Mouse (Mus musculus) CH12.LX (cell line): ENCODE results near the gene Vill.

Experiments used
- CHD2 ChIP-seq: IDR thresholded peaks from 2 replicates; pipeline ENCODE4 v1.6.1; 2011; ENCODE audit warnings: low read length, improper control_type of control experiment
- CTCF ChIP-seq, 2 experiments: IDR thresholded peaks in 1 of 2; conservative IDR thresholded peaks in 1 of 2; 2 replicates each; pipeline ENCODE4 v1.5.1; 2011 to 2012; ENCODE audit warnings: low read depth in 2 of 2, low read length in 2 of 2, improper control_type of control experiment in 1 of 2, inconsistent platforms in 1 of 2, mild to moderate bottlenecking in 1 of 2, moderate library complexity in 1 of 2
- RCOR1 ChIP-seq: conservative IDR thresholded peaks from 2 replicates; pipeline ENCODE4 v1.6.1; 2012; ENCODE audit warnings: low read depth, mild to moderate bottlenecking, inconsistent platforms, low read length, improper control_type of control experiment
- ZC3H11A ChIP-seq: IDR thresholded peaks from 2 replicates; pipeline ENCODE4 v1.6.1; 2012; ENCODE audit warnings: low read depth, mild to moderate bottlenecking, inconsistent platforms, low read length, improper control_type of control experiment

- TF ChIP-seq CTCF (conservative IDR thresholded peaks at IDR 0.05 in 1 of 2, IDR thresholded peaks at IDR 0.05 in 1 of 2; ENCODE audit: low read depth in 2 of 2, low read length in 2 of 2) (no peak), CHD2 (no peak), ZC3H11A (no peak), RCOR1 (no peak)
Observed at GRCm38 (mm10) chr9:119092473-119093418, 40.2 kb downstream of the Vill start.
